Mouse (Mus musculus) thymus, adult 2 months (tissue): ENCODE measurements around the gene C6.

ENCODE experiments used
- CTCF ChIP-seq: fragments of 200-500 bp; IDR thresholded peaks from 2 replicates; pipeline ENCODE4 v1.5.1; 2012; ENCODE audit warnings: mild to moderate bottlenecking, control low read depth, low read length, moderate library complexity, borderline replicate concordance; ENCODE audit not compliant: control insufficient read depth, poor library complexity, insufficient read depth; ENCODE audit errors: extremely low read depth
- POLR2A ChIP-seq: fragments of 200-500 bp; IDR thresholded peaks from 2 replicates; pipeline ENCODE4 v1.6.1; 2012; ENCODE audit warnings: mild to moderate bottlenecking, low read length, control low read depth, moderate library complexity; ENCODE audit not compliant: control insufficient read depth, poor library complexity, insufficient read depth; ENCODE audit errors: extremely low read depth

DNA sequence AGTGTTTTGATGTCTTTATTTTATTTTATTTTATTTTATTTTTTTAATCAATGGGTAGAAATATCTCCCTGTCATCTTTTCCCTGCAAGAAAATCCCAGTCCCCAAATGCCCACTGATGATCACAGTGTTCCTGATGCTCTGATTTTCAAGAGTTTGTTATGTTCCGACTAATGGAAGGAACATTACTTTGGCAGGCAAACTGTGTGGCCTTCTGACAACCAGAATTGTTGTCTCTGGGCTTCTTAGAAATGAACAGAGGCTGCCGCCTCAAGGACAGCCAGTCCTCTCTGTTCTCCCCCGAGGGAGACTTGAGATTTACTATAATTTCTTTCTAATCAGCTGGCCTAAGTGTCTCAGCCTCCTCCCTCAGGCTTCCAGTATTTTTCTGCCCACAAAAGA lies 20.7 kb downstream of the C6 start:
- no peak for TF ChIP-seq CTCF
- TF ChIP-seq POLR2A: no peak
